Mouse (Mus musculus) E14TG2a.4 (cell line): ENCODE data around the gene R3hdml.

ENCODE experiments used
- CTCF ChIP-seq: conservative IDR thresholded peaks from 2 replicates; pipeline ENCODE4 v1.5.1; 2014; ENCODE audit warnings: low read length
- POU5F1 ChIP-seq: IDR thresholded peaks from 2 replicates; pipeline ENCODE4 v1.6.1; 2014; ENCODE audit warnings: low read length, borderline replicate concordance

DNA sequence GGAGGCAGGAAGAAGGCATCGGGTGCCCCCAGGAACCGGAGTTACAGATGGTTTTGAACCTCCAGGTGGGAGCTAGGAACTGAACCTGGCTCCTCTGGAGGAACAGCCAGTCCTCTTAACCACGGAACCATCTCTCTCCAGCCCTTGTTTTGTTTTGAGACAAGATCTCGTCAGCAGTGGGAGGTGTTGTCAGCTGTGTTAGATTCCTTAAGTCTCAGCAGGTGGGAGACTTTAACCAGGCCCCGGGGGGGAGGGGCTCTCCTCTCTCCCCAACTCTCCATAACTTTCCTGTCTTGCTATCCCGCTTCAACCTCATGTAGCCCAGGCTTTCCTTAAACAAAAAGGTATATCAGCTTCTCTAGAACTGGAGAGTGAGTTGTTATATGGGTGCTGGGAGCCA lies 2.3 kb downstream of the R3hdml start:
- no peak for TF ChIP-seq CTCF
- no peak for TF ChIP-seq POU5F1
